Mouse (Mus musculus) urinary bladder, adult 18-20 months (tissue): ENCODE data around the gene Tmem50b.

Source experiments
- DNase-seq, 2 experiments: peaks; one replicate each; pipeline ENCODE4 v3.0.0; 2022; ENCODE audit warnings: low spot score in 2 of 2, mixed read lengths in 2 of 2

Tmem50b gene

DNA sequence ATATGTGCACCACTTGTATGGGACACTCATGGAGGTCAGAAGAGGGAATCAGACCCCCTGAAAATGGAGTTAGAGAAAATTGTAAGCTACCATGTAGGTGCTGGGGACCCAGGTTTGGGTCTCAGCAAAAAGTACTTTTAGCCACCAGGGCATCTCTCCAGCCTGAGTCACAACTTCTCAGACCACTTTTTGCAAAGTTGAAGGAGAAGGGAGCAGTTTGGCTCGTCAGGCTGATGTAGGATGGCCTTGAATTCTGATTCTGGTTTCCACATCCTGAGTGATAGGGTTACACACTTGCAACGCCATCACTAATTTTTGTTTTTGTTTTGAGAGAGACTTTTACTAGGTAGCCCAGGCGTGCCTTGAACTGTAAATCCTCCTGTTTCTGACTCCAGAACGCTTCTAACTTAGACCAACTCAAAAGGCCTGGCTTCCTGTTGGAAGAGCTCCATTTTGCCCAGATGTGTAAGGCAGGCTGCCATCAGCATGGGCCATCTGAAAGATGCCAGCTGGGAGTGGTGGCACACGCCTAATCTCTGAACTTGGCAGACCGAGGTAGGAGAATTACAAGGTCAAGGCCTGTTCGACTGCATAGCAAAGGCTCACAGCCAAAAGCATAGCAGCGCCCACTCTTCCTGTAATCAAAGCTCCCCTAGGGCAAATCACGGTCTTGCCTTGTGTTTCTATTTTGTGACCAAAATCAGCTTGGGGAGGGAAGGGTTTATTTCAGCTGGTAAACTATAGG is 12.1 kb upstream of the Tmem50b start:
- DNase-seq = no peak

DNA sequence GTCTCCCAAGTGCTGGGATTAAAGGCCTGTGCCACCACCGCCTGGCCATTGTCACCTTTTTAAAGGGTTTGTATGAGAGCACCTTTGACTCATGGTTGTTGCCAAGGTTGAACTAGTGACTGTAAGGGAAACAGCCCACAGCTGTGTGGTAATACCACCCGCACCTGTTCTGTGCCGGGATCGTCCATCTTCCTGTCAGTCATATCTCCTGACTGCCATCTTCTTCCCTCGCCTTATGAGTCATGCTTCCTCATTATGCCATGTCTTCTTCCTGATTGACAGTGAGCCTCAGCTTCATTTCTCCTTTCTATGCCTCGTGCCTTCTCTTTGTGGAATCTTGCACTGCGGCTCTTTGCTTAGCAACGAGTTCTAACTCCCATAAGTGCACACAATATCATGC is 9.4 kb upstream of the Tmem50b start:
- DNase-seq = no peak

DNA sequence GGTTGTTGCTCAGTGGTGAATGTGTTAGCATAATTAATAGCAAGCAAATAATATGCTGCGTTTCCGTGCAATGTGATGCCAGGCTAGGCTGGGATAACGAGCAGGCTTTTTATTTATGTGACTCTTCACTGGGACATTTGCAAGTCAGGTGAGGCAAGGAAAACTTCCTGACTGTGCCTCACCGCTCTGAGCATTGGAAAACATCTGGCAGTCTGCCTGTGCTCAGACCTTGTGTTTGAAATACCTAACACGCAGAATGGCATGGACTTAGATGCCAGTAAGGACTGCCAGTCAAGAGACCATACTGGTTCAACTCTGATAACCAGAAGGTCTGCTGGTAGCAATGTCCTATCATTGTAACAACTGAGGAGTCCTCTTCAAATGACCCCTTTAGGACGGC is 7.6 kb upstream of the Tmem50b start:
- no peak for DNase-seq

DNA sequence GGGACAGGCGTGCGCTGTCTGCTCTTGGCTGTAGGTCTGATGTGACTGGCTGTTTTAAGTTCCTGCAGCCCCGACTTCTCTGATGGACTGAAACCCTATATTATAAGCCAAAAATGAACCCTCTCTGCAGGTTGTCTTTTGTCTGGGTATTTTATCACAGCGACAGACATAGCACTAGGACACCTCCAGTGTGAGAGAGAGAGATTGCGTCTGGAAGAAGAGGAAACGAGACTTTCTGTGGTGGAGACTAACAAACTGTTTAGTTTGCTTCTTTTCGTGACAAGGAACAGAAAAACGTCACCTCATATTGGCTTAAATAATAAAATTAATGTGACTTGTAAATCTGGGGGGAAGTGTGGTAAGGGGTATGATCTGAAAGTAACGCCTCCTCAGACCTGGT is 4.1 kb upstream of the Tmem50b start:
- no peak for DNase-seq

DNA sequence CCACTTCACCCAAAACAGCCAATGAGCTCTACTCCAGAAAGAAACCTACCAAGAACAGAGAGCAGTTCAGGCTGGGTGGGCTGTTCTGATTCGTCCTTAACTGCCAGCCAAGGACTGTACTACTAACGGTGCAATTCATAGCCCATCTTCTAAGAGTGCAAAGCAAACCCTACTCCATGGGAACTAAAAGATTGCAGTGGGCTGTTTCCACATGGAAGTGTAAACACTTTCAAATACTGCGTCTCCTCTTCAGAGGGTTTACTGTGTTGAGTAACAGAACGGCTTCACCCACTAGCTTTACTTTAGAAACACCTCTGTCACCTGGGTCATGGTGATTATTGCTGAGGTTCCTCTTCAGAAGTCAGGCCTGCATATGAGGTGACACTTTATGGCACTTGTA is 3.5 kb upstream of the Tmem50b start:
- no peak for DNase-seq

DNA sequence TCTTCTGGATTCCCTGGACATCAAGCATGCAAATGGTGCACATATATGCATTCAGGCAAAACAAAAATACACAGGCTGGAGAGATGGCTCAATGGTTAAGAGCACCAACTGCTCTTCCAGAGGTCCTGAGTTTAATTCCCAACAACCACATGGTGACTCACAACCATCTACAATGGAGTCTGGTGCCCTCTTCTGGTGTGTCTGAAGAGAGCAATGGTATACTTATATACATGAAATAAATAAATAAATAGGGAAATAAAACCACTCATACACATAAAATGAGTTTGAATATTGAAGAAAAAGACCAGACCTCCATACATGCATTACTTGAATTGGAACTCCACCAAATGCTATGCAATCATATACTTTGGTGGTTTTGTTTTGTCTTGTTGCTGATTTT is 1.6 kb upstream of the Tmem50b start:
- DNase-seq = no peak

DNA sequence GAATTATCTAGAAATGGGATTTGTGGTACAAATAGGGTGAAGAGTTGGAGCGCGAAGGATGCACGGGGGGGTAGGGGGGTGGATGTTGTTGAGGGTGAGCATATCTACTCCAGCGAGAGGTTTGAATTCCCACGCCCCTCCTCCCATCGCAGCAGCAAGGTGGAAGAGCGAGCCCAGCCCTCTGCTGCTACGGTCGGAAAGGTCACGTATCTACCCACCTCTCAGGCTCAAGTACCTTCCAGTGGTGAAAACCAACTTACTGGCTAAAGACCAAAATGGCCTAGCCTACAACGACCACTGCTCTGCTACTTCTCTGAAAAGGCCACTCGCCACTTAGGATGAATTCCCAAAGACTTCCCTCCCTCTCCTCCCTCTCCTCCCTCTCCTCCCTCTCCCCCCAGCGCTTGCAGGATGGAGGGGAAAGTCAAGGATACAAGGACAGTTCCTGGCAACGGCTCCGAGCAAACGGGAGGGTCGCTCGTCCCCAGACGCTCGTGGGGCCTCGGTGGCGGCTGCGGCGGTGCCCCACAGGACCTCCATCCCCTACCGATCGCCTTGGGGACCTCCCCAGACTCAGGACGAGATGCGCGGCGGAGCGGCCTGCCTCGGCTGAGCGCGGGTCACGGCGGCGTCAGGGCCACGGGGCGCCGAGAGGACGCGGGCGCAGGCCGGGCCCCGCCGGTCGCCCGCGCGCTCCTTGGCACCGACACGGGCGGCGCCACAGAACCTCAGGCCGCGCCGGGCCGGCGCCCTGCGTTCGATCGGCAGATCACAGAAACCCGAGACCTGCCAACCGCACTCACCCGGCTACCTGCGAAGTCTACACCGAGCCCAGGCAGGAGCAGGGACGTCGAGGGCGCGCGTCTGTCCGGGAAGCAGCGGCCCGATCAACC is 575 bp downstream of the Tmem50b start:
- DNase-seq = no peak

DNA sequence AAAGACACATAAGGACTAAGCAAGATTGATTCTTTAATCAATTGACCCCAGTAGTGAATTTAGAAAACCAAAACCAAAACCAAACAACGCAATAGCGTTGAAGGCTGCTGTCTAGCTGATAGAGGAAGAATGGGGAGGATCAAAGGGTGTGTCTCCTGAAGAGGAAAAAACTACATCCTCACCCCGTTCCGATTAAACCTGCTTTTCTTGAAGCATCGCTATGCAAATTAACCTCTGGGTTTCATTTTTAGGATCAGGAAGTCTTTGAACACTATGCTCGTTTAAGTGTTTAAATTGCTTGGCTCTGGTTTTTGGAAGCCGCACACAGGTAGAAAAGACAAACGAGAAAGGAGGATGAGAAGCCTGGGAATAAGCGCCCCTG is 1.2 kb downstream of the Tmem50b start:
- DNase-seq = no peak

DNA sequence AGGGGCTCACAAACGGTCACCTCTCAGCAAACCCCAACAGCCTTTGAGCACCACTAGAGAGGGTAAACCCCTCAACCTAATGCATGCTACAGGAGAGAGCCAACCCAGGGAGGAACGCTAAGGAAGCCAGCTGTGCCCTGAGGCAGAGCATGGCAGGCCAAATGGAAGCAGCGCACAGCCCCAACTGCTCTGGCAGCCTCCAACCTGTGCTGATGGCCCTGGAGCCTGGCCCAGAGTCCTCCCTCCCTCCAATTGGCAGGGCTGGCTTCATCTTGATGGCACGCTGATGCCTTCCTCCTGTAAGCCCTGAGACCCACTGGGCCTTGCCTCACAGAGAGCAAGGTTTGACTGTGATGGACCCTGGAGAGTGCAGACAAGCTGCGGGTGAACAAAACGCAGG is 2.5 kb downstream of the Tmem50b start:
- DNase-seq = no peak

DNA sequence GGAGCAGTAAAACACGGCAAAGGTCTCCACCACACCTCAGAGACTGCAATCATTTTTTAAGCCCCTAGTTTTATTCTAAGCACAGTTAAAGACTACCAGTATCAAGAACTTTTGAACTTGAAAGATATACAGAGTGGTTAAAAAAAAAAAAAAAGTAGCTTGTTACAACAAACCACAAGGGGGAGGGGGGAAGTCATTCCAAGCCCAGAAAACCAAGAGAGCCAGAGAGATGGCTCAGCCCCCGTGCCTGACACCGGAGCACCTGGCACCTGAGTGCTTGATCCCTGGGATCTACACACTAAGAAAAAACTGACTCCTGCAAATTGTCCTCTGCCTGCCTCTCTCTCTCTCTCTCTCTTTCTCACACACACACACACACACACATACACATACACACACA is 4.3 kb downstream of the Tmem50b start:
- no peak for DNase-seq

DNA sequence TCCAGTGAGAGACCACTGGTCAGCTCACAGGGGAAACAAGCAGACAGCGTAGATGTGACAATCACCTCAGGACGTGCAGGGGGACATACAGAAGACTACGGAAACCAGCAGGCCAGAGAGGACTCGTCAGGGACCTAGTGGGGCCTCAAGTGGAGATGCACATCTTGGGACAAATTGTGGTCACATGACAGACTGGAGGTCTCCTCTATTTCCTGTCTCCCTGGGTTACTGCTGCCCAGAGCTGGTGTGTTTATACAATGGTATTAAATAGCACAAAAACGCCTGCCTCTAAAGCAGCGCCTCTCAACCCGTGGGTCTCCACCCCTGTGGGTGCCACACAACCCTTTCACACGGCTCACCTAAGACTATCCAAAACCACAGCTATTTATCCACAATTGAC is 5.4 kb downstream of the Tmem50b start:
- no peak for DNase-seq

DNA sequence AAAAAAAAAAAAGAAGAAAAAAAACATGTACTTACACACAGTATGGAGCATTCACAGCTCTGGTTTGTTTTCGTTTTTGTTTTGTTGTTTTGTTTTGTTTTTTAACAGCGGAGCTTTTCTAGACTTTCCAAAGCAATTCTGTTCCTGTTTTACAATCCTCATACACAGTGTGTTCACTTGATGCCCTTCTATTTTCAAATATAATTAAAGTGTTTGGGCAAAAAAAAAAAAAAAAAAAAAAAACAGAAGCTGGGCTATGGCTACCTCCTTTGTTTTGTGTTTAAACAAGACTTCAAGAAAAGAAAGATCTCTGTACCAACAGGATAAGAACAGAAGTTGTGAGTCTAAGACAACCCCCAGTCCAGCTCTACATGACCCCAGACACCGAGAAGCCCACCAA is 8.9 kb downstream of the Tmem50b start:
- DNase-seq = no peak

DNA sequence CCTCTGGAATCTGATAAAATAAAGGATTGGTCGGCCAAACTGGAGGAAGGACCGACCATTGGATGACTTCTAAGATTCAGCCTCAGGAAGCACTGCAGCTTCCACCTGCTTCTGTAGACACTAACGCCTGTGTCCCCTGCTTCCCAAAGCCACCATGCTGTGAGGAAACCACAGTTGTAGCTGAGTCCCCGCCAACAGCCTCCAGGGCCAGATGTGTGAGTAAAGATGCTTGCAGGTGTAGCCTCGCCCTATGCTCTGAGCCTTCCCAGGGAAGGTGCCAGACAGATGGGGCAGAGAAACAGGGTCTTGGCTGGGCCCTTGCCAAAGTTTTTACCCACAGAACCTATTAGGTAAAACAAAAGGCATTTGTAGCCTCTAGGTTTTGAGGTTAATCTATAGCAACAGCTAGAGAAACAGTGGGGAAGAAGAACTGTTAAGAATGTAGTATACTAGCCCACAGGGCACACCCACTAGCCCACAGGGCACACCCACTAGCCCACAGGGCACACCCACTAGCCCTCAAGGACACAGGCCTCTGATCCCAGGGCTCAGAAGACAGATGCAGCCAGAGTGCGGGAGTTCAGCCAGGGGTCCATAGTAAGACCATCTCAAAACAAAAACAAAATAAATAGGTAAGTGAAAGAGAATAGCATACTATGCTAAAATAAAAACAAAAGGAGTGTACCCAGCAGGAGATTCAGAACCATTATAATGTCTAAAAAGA is 9.7 kb downstream of the Tmem50b start:
- DNase-seq = no peak

DNA sequence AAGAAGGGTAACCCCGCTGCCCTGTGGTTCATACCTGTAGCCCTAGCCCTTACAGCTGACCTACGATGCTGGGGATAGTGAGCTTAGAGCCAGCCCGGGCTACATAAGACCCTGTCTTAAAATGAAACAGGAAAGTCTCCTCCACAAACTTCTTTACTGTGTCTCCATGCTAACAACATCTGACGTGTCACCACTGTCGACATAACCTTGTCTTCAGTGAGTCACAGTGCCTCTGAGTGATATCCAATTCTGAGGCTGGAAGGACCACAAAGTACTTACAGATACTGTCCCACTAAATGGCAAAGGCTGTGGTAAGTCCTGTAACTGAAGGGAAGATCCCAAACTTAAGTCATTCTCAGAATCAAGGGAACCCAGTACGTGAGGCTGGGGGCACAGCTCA is 11.4 kb downstream of the Tmem50b start:
- DNase-seq = no peak

DNA sequence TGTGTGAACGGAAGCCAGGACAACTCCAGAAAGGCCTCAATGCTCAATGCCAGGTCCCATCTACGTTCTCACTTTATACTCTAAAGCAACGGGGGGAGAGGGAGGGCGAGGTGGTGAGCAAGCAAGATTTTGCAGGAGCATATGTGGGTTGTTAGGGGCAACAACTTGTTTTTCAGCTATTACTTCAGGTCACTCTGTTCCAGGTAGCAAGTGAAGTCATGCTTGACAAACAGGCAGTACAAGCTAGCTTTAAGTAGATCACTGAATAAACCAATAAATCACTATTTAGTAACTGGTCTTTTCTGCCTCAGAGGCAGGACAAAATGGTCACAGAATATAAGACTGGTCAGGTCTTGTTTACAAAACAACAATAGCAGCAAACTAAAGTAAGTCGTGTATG is 12.0 kb downstream of the Tmem50b start:
- DNase-seq = no peak

DNA sequence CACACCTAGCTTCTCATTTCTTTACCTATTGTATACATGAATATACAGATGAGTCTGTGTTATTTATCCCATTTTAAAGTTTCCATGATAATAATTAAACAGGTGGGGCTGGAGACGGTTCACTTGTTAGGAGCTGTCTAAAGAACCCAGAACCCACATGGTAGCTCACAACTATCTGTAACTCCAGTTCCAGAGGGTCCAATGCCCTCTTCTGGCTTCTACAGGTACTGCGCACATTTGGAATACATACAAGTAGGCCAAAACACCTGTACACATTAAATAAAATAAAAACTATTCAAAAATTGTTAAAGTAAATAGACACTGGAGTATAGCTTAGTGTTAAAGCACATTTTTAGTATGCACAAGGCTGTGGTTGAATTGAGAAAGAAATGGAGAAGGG is 15.3 kb downstream of the Tmem50b start:
- DNase-seq = no peak

DNA sequence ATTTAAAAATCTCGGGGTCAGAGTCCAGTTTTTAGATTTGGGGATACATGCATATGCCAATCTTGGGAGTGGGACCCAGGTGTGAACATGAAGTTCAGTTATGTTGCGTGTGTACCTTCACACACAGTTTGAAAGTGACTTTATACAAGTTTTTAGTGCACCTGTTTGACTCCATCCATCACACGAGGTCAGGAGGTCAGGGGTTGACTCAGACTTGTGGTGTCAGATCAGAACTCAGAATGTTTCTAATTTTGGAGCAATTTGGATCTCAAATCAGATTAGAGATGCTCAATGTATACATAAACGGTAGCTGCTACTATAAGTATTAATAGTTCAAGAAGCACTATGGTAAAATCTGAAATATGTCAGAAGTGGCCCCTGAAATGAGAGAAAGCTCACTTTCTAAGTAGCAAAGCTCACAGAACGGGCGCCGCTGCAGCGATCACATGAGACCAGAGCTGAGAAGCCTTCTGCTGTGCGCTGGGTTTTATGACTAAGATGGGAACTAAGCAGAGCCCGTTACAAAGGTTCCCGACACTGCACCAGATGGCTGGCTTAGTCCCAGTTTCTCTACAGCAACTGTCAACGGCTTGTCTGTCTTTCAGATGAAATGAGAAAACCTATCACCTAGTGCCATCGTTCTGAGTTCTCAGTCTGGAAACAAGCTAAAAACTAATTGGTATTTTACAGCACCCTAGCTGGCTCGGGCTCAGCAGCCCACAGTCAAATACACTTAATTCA is 18.4 kb downstream of the Tmem50b start:
- DNase-seq = no peak

DNA sequence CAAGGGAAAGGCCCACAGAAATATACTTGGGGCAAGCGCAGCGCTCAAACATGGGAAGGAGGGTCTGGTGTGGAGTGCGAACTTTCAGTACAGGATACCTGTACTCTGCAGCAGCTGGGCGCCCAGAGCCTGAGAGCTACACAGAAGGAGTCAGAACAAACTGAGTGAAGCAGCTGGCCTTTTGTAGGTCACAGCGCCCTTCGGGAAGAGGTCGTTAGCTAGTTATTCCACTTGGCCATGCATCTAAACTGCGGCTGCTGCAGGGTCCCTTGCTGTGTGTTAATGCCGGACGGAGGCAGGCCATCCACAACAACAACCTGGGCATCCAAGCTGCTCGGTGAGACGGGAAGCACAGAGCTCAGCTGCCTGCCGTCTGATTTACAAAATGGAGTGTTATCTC is 22.4 kb downstream of the Tmem50b start:
- no peak for DNase-seq

DNA sequence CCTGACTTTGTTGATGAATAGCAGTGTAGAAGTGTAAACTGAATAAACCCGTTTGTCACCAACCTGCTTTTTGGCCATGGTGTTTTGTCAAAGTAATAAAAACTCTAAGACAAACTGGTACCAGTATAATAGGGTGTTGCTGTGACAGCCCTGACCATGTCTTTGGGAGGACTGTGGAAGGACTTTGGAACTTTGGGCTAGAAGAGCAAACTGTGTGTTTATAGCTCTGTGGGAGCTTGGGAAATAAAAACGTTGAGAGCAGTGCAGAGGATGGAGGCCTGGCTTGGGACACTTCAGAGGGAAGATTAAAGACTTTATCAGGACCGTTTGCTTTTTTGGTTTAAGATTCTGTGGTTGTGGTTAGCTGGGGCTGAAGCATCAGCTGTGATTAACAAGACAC is 26.5 kb downstream of the Tmem50b start:
- DNase-seq = no peak

DNA sequence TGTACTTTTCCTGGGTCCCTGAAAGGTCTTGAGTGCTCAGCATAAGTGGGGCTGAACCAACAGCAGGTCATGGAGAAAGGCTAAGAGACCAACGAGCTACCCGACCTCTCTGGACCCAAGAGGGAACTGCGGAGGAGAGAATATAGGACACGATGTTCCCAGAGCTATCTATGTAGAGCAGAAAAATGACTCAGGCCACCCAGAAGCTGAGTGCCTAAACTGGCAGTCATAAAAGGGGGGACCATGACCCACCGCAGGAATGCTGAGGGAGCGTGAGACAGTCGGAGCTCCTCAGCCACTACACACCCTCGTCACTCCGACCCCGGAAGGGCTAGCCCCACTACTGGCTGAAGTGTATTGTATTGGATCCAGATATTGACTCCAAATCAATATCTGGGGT is 28.6 kb downstream of the Tmem50b start:
- no peak for DNase-seq

DNA sequence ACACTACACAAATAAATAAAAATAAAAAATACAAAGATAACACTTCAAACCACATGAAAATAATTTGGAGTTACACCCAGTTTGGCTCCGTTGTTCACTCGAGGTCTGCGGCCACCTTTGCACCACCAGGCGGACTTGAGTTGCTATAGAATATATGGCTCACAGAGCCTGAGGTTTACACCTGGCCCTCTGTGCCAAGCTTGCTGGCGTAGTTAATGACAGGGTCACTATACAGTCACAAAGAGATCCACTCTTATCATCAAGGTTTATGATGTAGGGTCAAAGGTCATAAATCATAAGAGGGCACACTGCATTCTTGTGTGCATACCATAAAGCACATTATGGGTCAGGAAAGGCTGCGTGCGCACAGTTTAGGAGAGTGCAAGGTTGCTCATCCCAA is 31.6 kb downstream of the Tmem50b start:
- no peak for DNase-seq
